Mouse (Mus musculus) left cerebral cortex, adult 2 months (tissue): ENCODE measurements around the gene Msantd2. TPM values are rescaled to one million over a fixed set of nuclear protein-coding genes. Genes with fewer than 3 reads are reported as not detected.

ENCODE experiments used
- DNase-seq, 2 experiments: peaks; one replicate each; pipeline ENCODE4 v3.0.0; 2021 to 2022; ENCODE audit warnings: low spot score in 2 of 2, mixed read lengths in 1 of 2; ENCODE audit errors: extremely low spot score in 1 of 2
- H3K27ac ChIP-seq: fragments of 200-600 bp; 2 replicates; pipeline ENCODE4 v1.8.1; 2022
- H3K4me3 ChIP-seq: fragments of 200-600 bp; 2 replicates; pipeline ENCODE4 v1.8.1; 2022
- CTCF ChIP-seq: fragments of 200-600 bp; IDR thresholded peaks from 2 replicates; pipeline ENCODE4 v1.8.1; 2022; ENCODE audit warnings: antibody characterized with exemption, mild to moderate bottlenecking, moderate library complexity
- intact Hi-C: fragments of 180-260 bp; cut with DNase I; formaldehyde crosslinking; loops from one replicate; pipeline ENCODE4 v1.15.1; 2025
- long read RNA-seq, 2 experiments: library from polyadenylated mRNA; stranded (forward); transcript quantifications; one replicate each; pipeline ENCODE4 v2.0.0; 2021; ENCODE audit warnings: borderline mapping rate in 2 of 2
- total RNA-seq, 2 experiments: library from RNA; stranded (reverse); gene quantifications; 2 replicates each; pipeline ENCODE4 v1.2.3; 2021

Gene Msantd2
- 10 to 100 TPM; 21.4 to 26.7 TPM for total RNA-seq
- long read RNA-seq, experiment 1, partial matches to known transcripts = 2 of 4 reads
- long read RNA-seq, experiment 1, other reads (novel, unspliced or antisense) = 1 of 4 reads
- long read RNA-seq, experiment 2, partial matches to known transcripts = 0 of 6 reads
- long read RNA-seq, experiment 2, other reads (novel, unspliced or antisense) = 5 of 6 reads

DNA sequence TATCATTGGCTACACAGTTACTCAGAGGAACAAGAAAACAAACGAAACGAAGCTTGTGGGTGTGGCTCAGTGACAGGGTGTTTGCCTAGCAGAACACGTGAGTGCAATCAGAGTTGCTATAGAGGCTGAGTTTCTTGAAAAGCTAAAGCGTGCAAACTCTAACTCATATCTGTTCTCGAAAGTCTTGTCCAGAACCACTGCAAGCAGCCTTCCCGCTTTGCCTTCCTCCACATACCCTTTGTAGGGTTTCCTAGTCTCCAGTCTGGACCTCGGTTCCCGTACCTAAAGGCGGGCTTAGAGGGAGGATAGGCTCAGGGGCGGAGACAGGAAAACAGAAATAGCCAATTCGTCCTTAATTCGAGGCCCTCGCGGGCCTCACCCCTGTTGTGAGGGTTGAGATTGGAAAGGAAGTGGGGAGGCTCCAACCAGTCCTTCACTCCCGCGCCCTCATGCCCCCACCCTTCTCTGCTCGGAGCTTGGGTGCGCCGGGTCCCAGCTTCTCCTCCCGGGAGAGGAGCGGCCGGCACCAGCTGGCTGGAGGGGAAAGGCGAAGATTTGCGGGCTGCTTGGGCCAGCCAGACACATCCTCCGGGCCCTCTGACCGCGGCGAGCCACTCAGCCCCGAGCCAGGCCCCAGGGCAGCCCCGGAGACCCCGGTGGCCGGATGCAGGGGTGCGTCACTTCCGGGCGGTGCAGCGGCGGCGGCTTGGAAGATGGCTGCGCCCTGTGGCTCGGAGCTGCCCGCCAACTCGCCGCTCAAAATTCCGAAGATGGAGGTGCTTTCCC, at the start of gene Msantd2:
Gene Msantd2 (plus strand): TSS at position 709 of the 786 bp plus-strand sequence.
- Histone ChIP-seq H3K27ac (peak within 1 kb of the TSS; percentile 99), H3K4me3 (peak within 1 kb of the TSS; percentile 91)
- intact Hi-C loops = no loop called here
- peak; percentile 87 to 92 for DNase-seq
- TF ChIP-seq CTCF = no peak; the same call in 1 of the 2 replicates

DNA sequence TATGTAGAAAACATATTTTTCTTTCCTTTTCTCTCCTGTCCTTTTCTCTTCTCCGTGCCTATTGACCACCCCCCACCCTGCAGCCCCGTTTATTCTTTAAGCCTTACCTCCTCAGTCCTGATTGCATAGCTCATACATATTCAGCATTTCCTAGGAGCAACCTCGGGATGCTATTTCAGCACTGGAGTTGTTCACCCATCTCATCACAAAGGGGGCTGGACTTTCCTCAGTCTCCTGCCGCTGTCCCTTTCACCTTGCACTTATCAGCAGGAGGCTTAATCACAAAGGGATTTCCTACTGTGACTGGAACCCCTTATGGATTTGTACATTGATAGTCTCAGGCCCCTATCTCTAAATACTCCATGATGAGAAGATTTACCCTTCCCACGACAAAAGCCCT, 36.7 kb upstream of the Msantd2 start:
- TF ChIP-seq CTCF = no peak
- H3K4me3 ChIP-seq = no peak overlapping the region
- H3K27ac ChIP-seq = no peak overlapping the region
- no peak for DNase-seq
- intact Hi-C loops = no loop called here

DNA sequence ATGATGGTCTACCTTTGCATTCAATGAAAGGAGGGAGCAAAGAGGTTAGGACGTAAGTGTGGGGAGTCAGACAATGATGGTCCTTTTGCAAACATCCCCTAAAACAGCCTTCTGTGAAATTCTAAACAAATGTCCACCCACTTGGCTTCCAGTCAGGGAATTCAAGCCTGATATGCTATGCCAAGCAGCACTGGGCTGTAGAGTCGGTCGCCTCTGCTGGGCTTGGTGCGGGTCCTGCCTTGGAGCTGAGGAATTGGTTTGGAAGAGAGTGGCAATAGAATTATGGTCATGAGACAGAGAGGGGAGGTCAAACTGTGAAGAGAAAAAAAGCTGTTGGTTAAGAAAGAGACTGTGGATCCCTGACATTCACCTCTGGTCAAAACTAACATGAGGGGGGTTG, 35.8 kb upstream of the Msantd2 start:
- H3K4me3 ChIP-seq = no peak overlapping the region

DNA sequence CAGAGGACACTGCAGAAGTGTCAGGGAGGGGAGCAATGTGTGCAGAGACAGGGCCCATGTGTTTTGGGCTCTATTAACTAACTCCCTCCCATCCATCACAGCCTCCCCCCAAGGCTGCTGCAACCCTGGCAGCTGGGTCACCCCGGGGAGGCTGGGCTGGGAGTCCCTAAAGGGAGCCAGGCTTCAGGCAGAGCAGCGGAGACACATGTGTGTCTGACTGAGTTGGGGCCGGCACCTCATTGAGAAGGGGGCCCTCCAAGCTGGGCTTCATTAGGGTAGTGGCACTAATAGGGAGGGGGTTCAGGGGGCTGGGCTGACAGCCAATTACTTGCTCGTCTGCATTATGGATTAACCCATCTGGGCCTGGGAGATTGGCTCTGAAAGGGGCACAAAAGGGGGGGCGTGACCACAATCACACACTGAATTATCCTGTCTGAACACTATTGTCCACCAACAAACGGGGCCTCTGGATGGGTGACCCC, 35.1 kb upstream of the Msantd2 start:
- no peak for DNase-seq
- no peak for TF ChIP-seq CTCF
- intact Hi-C loops = no loop called here
- H3K27ac ChIP-seq = no peak overlapping the region
- H3K4me3 ChIP-seq = no peak overlapping the region

More for the DNA sequence above, 35.8 kb upstream of the Msantd2 start:
- DNase-seq = no peak
- no peak for TF ChIP-seq CTCF
- no peak overlapping the region for H3K27ac ChIP-seq
- intact Hi-C loops = no loop called here

DNA sequence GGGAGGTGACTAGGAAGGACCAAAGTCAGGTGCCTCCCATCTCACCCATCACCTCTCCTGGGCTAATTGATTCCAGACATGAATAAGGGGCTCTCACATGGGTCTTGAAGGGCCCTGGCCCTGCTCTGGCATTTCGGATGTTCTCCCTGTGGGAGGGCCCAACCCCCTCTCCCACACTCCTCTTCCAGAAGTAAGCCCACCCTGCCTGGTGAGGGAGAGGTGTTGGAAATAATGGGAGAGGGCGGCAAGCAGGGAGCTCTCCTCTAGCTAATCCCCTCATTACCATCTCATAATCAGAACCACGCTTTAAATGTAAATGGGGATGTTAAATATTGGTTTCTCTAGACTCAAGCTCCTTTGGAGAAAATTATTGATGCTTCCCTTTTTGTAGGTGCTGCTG, 34.1 kb upstream of the Msantd2 start:
- no peak for TF ChIP-seq CTCF
- intact Hi-C loops = no loop called here
- H3K27ac ChIP-seq = no peak overlapping the region
- no peak for DNase-seq
- no peak overlapping the region for H3K4me3 ChIP-seq

DNA sequence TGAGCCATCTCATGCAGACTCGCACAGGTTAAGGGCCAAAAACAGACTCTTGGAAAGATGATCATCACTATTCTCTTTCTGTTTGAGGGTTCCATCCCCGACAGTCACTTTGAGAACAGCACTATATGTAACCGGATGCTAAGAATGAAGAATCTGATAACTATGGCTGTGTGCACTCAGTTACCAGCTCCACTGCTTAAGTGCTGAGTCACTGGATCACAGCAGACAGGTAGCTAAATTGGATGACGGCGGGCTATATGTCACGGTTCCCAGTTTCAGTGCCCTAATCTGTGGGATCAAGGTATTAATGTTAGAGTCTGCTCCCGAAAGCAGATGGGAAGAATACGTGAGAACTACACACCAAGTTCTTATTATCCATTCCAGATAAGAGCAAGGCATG, 33.3 kb upstream of the Msantd2 start:
- no peak overlapping the region for H3K27ac ChIP-seq
- no peak for DNase-seq
- intact Hi-C loops = loop anchor here (2.0 kb wide), 1 partner anchor 23 kb away; the partner anchor contains the start of gene Robo3
- no peak for TF ChIP-seq CTCF
- H3K4me3 ChIP-seq = peak overlapping the region; percentile 39

DNA sequence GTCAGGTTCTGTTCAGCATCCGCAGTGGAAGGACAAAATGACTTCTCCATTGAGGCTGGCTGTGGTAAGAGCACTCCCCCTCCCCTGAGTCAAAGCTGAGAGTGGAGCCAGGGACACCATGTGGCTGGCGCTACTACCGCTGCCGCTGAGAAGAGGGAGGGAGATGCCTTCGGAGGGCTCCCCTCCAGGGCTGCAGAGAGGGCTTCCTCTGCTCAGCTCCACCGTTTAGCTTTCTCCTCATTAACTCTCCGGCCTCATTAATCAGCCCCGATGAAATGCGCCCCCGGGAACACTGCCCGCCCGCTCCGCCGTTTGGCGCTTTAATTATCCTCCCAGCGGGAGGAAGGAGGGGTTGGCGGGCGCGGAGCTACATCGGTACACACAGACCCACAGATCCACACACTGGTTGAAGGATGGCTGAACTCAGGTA, 32.6 kb upstream of the Msantd2 start:
- DNase-seq = peak; percentile 57 to 62
- no peak; the same call in 1 of the 2 replicates for TF ChIP-seq CTCF
- H3K4me3 ChIP-seq = peak overlapping the region; percentile 39
- 0 out of 2 replicates have a peak overlapping the region, but pooled peaks have one; percentile 1 for H3K27ac ChIP-seq
- intact Hi-C loops = loop anchor here (2.0 kb wide), 1 partner anchor 24 kb away; the partner anchor contains the start of gene Robo3

DNA sequence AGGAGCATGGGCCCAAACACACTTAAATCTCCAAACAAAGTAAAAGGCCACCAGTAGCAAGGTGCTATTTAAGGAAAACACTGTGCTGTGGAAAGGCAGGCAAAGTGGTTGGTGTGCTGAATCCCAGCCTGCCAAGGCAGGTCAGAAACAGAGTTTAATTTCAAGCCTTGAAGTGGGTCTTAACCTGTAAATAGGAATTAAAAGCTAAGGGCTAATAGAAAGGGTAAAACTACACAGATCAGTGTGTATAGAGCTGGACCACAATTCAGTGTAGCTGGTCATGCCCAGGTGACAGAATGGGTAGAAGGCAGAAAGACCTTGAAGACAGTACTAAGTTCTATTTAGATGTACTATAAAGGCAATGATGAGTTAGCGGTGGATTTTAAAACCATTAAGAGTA, 32.0 kb upstream of the Msantd2 start:
- no peak for DNase-seq
- Histone ChIP-seq H3K27ac (no peak overlapping the region), H3K4me3 (no peak overlapping the region)
- TF ChIP-seq CTCF = no peak
- intact Hi-C loops = loop anchor here (2.0 kb wide), 1 partner anchor 24 kb away; the partner anchor contains the start of gene Robo3

DNA sequence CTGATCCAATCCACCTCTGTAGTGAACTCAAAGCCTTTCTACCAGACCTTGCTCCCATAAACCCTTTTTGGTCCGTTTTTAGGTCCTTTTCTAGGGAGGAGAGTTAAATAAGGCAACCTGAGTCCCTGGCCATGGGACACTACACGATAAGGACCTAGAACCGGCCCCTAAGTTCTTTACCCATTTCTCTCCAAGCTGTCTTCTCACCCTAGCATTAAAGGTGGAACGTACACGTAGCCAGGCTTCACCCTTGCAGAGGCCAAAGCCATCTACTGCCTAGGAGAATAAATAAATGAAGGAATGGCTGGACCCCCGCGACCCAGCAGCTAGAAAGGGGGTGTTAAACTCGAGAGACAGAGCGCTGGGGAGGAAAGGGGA, 29.5 kb upstream of the Msantd2 start:
- peak overlapping the region; percentile 65 for H3K4me3 ChIP-seq
- no peak for DNase-seq
- peak overlapping the region; percentile 93 for H3K27ac ChIP-seq
- TF ChIP-seq CTCF = no peak
- intact Hi-C loops = loop anchor here (1.0 to 10.0 kb wide), 2 partner anchors 154 to 475 kb away; partner anchors contain the start of gene Spa17

DNA sequence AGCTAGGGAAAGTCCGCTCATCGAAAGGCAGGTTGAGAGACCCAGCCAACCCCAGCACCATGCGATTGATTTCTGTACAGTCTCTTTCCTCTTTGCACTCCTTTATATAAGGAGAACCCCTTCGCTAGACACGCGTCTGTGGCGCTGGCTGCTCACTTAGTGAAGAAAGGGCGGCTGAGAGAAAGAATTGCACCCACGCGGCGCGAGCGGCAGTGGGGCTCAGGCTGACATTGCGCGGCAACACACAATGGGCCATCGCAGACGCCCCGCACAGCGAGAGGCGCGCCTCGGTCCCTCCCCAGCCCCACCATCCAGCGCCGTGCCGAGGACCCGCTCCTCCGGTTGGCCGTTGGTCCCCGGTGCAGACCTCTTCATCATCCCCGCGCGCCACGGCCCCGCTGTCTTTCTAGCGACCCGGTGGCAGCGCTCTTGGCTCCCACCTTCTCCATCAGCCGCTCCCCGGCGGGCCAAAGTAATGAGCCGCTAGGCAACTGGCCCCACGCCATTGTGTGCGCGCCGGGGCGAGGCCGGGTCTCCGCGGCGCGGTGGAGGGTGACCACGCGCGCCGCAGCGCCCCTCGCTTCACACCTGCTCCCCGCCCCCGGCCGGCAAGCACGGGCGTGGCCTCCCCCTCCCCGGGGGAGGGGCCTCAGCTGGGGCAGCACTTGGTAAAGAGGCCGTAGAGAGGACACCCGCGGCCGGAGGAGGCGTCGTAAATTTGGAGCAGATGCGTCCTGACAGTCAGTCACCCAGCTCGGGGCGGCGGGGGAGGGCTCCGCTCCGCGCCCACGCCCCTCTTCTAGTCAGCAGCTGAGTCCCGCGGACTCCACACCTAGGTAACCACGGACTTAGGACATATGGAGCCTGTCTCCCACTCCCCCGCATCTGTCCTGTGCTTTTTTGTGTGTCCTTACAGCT, 28.8 kb upstream of the Msantd2 start:
- Histone ChIP-seq H3K4me3 (peak overlapping the region; percentile 65), H3K27ac (peak overlapping the region; percentile 93)
- peak; percentile 65 for DNase-seq
- intact Hi-C loops = loop anchor here (1.0 to 10.0 kb wide), 2 partner anchors 153 to 474 kb away; partner anchors contain the start of gene Spa17
- no peak for TF ChIP-seq CTCF

DNA sequence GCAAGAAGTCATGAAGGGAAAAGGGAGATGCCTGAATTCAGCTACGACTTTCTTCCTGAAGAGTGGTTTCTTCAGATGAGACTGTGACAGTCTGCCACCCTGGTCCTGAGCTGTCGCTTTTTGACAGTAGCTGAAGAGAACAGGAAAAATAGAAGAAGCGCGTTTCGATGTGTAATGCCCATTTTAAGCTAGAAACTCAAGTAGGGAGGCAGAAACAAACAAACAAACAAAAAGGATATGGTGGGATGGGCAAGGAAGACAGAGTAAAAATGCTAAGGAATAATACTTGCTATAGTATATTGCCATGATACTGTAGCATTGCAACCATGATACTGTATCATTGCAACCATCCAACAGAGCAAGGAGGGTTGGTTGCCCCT, 28.2 kb upstream of the Msantd2 start:
- Histone ChIP-seq H3K27ac (peak overlapping the region; percentile 93), H3K4me3 (peak overlapping the region; percentile 65)
- no peak for DNase-seq
- intact Hi-C loops = loop anchor here (1.0 to 10.0 kb wide), 2 partner anchors 152 to 474 kb away; partner anchors contain the start of gene Spa17
- TF ChIP-seq CTCF = no peak
